Mouse (Mus musculus) embryo, embryonic 11.5 days (tissue): Measurements from ENCODE around the gene Tmem54.

ENCODE experiments used
- DNase-seq: peaks from one replicate; pipeline ENCODE4 v3.0.0-alpha.2; 2012; ENCODE audit warnings: low read depth, low spot score

Tmem54 gene

GRCm38 (mm10) chr4:129097006-129097405 is 8.3 kb upstream of the Tmem54 start:
- no peak for DNase-seq

- DNase-seq, result no peak
Measured at GRCm38 (mm10) chr4:129102133-129102829, 3.1 kb upstream of the Tmem54 start.

GRCm38 (mm10) chr4:129106073-129106472 is 725 bp downstream of the Tmem54 start:
- no peak for DNase-seq

- no peak for DNase-seq
Measured at GRCm38 (mm10) chr4:129107348-129107899, 2.1 kb downstream of the Tmem54 start.

- DNase-seq, result no peak
Measured at GRCm38 (mm10) chr4:129108624-129109023, 3.3 kb downstream of the Tmem54 start.

GRCm38 (mm10) chr4:129110804-129111203 is 5.5 kb downstream of the Tmem54 start:
- no peak for DNase-seq

- DNase-seq, result no peak
Measured at GRCm38 (mm10) chr4:129111350-129111749, 6.0 kb downstream of the Tmem54 start.

GRCm38 (mm10) chr4:129112231-129112630 is 6.9 kb downstream of the Tmem54 start:
- DNase-seq, result no peak

- DNase-seq, result peak; percentile 77
Measured at GRCm38 (mm10) chr4:129113083-129113988, 8.0 kb downstream of the Tmem54 start.

- DNase-seq, result no peak
Measured at GRCm38 (mm10) chr4:129116703-129117102, 11.4 kb downstream of the Tmem54 start.

- DNase-seq, result no peak
Measured at GRCm38 (mm10) chr4:129117720-129118510, 12.6 kb downstream of the Tmem54 start.

- no peak for DNase-seq
Measured at GRCm38 (mm10) chr4:129119708-129120107, 14.4 kb downstream of the Tmem54 start.

- peak; percentile 56 for DNase-seq
Measured at GRCm38 (mm10) chr4:129120520-129121445, 15.4 kb downstream of the Tmem54 start.

- DNase-seq, result no peak
Measured at GRCm38 (mm10) chr4:129121569-129122086, 16.3 kb downstream of the Tmem54 start, which contains the start of gene Hpca. TSS of gene Hpca (minus strand) at chr4:129122036.

GRCm38 (mm10) chr4:129122107-129122506 is 16.8 kb downstream of the Tmem54 start:
- no peak for DNase-seq

GRCm38 (mm10) chr4:129122719-129123118 is 17.4 kb downstream of the Tmem54 start:
- DNase-seq, result no peak

- no peak for DNase-seq
Measured at GRCm38 (mm10) chr4:129124652-129125146, 19.4 kb downstream of the Tmem54 start.

- DNase-seq, result no peak
Measured at GRCm38 (mm10) chr4:129125736-129126451, 20.5 kb downstream of the Tmem54 start.

- DNase-seq, result no peak
Measured at GRCm38 (mm10) chr4:129128582-129129338, 23.4 kb downstream of the Tmem54 start.
